Mouse (Mus musculus) cerebellum, adult 11 months (tissue): ENCODE measurements around the gene Atxn2.
"Not testable (repeated sequence)": the region's sequence is repeated elsewhere in the genome, so short reads cannot be mapped to it uniquely, and the experiment has no call there.

Source experiments
- DNase-seq: peaks from one replicate; pipeline ENCODE4 v3.0.0; 2022

Atxn2 gene

DNA sequence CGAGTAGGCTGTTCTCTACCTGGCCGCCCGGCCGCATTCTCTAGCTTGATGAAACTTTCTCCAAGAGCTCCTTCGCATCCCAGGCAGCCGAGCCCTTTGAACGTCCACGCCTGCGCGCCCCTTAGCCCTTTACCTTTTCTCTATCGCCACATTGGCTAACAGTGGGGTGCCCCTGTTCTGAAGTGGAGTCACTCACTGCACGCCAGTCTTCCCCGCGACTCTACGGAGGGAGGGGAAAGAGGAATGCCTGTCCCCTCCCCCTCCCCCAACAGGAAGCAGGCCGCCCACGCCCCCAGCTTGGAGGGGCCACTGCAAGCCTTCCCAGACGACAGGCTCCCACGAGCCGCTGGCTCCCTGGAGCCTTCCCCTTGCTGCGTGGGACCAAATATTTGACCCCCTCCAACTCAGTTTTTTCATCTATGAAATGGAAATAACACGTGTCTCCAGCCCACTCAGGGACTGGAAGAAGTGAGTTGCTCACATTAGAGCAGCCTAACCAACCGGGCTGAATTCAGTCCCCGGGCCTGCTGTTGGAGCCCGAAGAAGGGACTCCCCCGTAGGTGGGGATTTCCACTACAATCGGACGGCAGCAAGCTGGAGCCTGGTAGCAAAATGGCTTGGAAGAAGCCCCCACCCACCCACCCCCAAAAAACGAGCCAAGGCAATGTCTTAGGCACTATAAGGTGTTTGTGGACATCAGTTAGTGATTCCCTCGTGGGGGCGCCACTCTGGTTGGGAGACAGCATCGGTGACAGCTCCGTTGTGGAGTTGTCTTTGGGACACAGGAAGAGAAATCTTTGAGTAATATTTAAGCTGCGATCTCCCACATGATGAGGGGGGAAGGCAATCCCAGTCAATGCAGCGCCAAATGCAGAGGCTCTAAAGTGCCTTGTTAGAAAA is 126.6 kb downstream of the Atxn2 start, which contains the start of gene Sh2b3:
TSS of gene Sh2b3 (minus strand) at position 206 of the 900 bp plus-strand sequence.
- DNase-seq = no peak

DNA sequence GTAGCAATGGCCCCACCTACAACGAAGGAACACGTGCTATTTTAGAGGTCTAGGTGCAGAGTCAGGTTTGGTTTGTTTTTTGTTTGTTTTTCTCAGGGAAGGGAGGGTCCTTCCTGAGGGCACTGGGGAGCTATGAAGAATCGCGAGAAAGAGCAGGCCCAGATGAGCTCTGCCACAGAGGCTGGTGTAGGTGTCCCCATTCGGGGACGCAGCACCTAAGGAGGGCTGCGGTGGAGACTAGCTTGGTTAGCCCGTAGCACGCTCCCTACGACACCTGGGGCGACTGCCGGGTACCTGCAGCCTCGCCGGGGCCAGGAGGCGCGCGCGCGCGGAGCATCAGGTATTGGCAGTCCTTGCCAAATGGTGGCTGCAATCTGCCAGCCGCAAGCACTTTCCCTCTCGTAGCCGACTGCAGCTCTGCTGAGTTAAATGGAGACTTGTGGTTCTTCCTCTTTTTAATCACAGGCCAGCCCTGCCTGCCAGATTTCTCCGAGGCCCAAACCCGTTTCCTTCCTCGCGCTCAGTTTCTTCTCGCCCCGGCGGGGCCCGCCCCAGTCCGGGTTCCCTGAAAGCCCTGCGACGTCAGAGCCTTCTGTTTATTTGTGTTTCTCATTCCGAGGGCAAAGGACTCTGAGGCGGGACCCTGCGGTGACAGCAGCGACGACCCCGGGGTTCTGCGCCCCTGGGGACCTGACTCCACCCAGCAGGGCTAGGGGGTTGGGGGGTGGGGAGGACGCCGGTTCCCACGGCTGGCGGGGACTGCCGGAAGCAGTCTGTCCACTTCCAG is 127.4 kb downstream of the Atxn2 start:
- peak; percentile 62 for DNase-seq

DNA sequence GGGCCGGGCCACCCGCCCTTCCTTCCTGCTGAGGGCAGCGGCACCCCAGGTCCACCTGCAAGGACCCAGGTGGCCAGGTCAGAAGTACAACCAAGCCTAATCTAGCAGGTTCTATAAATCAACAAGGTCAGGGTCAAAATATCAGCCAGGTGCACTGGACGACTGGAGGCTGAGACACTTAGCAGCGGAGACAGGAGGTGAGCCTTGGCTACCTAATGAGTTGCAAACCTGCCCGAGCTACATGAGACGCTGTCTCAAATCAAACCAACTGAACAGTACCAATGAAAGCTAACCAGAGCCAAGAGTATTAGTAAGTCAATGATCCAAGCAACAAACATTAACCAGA is 128.0 kb downstream of the Atxn2 start:
- DNase-seq = peak; percentile 44

DNA sequence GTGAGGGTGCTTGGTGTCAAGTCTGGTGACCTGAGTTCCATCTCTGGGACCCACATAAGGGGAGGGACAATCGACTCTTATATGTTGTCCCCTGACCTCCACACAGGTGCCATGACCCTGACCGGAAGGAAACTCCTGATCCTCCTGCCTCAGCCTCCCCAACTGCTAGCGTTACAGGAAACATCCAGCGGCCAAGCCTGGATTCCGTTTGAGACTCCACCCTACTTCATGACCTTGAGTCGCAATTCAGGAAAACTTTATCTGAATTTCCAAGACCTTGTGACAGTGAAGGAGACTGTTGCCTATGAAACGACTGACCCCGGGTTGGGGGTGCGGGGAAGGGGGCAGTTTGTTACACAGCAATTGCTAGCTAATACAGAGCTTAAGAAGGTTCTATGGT is 130.4 kb downstream of the Atxn2 start:
- no peak for DNase-seq

DNA sequence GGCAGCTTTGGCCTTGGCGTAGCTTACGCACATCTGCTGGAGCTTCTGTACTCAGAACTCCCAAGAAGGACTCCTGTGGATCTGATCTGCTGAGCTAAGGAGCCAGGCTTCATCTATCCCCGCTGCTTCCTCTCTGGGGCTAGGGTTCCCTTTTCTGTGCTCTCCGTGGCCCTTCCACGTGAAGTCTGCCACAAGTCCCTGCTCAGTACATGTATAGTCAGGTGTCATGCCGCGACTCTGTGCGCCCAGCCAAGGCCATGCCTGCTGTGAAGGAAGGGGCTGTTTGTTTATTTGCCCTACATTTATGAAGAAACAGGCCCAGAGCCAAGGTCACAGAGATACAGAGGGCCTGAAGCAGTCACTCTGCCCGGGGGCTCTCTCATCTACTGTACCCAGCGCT is 130.8 kb downstream of the Atxn2 start:
- DNase-seq = peak; percentile 28

DNA sequence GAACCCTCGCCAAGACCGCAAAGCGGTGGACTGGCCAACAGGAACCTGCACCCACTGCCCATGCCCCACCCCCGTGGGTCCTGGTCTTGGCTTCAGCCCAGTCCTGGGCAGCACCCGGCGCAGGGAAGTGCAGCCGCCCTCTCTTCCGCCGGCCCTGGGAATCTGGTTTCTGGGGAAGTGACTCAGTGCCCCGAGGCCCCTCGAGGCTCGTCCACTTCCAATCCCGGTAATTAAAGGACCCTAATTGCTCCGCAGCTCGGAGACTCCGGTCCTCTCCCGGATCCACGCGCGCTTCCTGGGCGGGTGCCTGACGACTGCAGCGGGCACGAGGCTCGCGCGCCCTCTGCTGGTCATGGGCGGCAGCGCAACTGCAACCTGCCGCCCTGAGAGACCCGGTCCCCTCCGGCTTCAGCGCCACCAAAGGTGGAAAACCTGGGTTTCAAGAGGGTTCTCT is 131.6 kb downstream of the Atxn2 start:
- peak; percentile 89 for DNase-seq

DNA sequence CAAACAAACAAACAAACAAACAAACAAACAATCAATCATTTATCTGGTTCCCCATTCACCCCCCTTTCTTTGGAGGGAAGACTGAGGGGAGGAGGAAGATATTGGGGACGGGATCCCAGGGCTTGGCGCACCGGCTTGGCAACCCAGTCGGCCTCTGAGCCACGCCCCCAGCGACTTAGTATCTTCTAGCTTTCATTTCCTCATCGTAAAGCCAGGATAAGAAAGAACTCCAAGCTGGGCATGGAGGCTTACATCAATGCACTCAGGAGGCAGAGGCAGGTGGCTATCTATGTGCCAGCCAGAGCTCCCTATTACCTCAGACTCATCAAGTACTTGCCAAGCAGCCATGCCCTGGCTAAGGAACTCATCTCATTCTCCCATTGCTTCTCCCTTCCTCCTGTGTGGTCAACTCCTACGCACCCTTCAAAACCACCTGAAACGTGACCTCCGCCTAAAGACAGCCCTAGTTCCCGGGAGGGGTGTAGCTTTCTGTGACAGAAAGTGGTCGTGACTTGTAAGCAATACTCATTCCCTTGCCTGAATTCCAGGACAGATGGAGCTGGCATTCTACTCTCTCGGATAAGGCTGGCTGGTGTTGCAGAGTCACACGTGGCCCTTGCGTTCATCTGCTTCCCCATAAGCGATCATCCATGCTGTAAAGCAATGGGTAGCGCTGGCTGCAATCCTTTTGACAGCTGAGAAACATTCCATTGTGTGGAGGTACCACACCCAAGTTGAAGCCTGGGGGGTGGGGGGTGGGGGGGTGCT is 132.2 kb downstream of the Atxn2 start:
- no peak for DNase-seq

DNA sequence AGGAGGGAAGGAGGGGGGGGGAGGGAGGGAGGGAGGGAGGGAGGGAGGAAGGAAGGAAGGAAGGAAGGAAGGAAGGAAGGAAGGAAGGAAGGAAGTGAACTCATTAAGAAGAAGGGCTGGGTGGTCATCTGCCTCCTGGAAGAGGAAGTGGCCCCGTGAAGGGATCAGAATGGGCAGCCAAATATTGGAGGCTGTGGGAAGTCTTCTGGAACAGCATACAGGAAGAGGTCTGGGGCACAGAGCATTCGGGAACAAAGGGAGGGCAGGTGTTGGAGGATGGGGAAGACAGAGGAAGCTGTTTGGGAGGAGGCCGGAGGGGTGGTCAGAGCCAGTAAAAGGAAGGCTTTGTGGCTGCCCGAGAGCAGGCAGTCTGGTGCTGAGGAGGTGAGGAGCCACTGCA is 134.2 kb downstream of the Atxn2 start:
- DNase-seq = no peak

DNA sequence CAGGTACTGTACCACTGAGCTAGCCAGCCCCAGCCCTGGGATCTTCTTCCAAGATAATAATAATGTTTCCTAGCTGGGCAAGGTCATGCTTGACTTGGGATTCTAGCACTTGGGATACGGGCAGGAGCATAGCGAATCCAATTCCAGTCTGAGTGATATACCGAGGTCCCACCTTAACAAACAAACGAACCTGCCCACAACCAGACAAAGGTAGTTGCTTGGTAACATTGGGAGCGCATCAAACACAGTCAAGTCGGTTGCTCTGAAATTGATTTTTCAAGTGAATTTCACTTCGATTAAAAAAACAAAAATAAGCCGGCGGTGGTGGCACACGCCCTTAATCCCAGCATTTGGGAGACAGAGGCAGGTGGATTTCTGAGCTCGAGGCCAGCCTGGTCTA is 135.2 kb downstream of the Atxn2 start:
- no peak for DNase-seq

DNA sequence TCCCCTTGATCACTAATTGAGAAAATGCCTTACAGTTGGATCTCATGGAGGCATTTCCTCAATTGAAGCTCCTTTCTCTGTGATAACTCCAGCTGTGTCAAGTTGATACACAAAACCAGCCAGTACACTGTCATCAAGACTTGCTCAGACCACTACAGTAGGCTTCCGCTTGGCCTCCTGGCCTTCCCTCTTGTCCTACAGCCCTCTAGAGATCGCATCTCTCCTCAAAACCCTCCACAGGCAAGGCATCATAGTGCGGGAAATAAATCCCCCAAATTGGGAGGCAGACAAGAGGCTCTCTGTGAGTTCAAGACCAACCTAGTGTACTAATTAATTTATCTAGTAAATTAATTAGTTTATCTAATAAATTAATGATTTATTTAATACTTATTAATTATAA is 136.1 kb downstream of the Atxn2 start:
- not testable (repeated sequence) for DNase-seq

DNA sequence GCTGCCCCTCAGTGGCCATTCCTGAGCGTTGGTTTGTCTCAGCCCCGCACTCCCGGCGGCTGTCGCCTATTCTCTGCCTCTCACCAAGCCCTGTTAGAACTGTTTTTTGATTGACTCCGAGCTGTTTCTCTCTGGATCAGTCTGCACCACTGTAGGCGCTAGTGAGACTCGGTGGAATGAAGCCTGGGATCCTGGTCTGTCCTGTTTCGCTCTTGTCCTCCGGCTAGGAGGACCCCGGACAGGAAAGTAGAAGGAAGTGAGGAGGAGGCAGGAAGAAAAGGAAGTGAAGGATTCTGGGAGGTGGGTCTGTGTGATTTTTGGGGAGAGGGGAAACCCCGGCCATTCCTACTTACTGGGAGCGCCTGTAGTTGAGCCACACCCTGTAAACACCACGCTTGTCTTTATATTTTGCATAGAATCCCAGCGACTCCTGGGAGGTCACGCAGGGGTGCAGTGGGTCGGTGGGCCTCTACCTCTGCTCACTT is 136.9 kb downstream of the Atxn2 start:
- DNase-seq = no peak

DNA sequence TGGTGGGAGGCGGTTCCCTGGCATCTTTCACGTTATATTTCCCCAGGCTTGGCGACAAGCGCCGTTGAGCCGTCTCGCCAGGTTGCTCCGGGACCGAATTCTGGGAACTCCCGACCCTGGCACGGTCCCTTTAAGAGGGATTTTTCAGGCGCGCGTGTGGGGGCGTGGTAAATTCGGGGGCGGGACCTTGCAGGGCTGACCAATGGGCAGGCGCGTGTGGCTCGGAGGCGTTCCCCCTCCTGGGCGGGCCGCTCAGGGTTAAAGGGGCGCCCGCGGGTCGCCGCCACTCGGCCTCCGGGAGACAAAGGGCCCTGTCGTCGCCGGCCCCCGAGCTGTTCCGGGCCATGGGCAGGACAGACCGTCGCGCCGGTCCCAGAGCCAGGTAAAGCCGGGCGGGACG is 137.6 kb downstream of the Atxn2 start, which contains the start of gene Pheta1:
TSS of gene Pheta1 (plus strand) at position 242 of the 400 bp plus-strand sequence.
- DNase-seq = peak; percentile 90

DNA sequence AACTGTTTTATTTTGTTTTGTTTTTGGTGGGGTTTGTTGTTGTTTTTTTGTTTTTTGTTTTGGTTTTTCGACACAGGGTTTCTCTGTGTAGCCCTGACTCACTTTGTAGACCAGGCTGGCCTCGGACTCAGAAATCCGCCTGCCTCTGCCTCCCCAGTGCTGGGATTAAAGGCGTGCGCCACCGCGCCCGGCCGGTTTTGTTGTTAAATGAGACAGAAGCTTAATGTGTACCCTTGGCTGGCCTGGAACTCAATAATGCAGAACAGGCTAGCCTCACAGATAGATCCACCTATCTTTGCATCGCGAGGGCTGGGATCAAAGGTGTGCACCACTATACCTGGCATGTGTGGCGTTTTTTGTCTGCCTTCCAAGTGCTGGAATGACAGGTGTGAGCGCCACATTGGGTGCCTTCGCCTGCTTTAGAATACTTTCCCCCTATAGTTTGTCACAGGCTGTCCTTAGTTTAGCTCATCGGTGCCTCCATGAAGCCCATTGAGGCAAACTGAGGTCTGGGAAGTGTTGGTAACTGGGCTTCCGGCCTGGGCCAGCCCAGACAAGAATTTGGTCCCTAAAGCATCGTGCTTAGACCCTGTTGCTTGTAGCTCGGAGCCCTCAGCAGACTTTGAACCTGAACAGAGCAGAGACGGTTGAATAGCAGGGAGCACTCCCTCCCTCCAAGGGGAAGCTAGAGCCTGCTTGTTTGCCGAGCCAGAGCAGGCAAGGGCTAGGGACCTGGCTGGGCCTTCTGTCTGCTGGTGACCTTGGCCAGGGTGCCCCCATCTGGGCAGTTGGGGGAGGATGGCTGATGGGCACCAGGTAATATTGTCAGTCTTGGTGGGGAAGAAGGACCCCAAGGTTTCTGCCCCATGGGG is 138.6 kb downstream of the Atxn2 start:
- DNase-seq = peak; percentile 45

DNA sequence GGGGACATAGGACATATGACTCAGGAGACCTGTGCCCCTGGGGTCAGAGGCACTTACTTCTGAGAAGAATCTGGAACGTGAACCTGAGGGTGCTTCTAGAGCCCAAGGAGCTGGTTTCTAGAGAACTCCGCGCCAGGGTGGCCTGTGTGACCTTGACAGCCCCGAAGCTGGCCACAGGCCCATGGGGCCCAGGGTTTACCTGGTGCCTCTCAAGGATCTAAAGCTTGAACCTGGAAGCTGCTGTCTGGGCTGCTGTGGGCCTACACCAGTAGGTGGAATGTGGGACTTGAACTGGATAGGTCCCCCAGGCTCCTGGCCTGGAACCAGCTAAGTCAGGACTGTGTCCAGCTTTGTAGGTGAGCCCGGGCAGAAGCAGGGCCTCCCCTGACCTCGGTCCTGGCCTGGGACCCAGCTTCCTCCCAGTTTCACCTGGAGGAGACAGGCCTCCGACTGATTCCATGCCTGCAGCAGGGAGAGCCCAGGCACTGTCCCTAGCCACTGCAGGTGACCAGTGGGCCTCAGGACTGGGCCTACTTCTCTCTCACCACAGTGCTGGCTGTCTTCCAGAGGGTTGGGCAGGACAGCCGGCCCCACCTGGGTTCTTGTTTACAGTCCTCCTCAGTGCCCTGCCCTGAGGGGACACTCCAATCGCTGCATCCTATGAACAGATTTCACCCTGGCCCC is 142.4 kb downstream of the Atxn2 start:
- peak; percentile 44 for DNase-seq

DNA sequence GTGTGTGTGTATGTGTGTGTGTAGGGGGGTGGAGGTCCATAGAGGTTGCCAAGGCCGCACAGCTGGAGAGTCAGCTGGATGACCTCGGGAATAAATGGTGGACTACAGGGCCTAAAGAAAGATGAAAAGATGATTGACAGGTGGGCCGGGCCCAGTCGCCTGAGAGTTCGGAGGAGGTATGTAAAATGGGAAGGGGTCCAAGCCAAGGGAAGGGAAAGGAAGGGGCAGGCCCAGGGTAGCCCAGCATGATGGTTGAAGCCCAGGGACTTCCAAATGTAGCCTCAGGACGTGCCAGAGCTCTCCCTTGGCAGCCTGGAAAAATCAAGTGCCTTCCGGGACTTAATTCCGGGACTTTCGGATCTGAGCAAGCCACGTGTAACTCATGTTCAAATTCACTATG is 143.6 kb downstream of the Atxn2 start:
- no peak for DNase-seq

DNA sequence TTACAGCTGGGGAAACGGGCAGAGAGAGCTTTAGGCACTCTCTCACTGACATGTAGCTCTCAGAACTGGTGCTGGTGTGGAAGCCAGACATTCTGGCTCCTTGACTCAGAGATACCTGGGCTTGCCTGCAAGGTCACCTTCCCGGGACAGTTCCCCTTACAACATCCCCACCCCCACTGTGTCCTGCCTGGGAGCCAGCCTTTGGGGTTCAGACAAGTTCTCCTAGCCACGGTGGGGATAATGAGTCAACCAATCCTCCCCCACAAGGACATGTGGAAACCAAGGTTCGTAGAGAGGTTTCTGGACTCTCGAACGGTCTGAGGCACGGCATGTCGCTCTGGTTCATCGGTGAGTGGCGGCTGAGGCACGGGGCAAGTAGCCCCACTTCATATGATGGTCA is 145.6 kb downstream of the Atxn2 start:
- DNase-seq = no peak

DNA sequence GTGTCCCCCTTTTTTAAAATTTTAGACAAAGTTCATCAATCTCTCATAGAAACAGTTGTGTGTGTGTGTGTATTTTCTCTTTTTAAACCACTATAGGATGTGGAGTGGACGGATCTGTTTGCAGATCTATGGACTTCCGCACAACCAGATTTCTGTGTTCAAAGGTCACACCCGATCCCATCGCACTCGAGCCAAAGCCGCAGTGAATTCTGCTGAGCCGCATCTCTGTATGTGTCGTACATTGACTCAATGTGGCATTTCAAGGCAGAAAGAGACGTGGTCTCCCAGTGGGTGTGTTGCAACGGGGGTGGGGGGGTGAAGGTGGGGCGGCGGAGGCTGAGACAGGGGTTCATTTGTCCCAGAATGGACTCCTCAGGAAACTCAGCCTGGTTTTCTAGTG is 147.3 kb downstream of the Atxn2 start:
- DNase-seq = no peak

DNA sequence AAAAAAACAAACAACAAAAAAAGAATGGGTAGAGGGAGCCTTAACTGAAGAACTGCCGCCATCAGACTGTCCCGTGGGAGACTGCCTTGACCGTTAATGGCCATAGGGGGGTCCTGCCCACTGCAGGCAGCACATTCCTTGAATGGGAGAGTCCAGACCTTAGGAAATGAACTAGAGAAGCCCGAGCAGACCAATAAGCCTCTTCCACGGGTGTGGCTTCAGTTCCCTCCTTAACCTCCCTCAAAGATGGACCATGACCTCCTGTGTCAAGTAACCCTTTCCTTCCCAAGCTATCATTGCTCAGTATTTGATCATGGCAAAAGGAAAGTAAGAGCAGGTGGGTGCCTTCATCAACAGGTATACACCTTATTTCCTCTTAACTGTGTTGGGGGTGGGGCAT is 150.8 kb downstream of the Atxn2 start:
- no peak for DNase-seq

DNA sequence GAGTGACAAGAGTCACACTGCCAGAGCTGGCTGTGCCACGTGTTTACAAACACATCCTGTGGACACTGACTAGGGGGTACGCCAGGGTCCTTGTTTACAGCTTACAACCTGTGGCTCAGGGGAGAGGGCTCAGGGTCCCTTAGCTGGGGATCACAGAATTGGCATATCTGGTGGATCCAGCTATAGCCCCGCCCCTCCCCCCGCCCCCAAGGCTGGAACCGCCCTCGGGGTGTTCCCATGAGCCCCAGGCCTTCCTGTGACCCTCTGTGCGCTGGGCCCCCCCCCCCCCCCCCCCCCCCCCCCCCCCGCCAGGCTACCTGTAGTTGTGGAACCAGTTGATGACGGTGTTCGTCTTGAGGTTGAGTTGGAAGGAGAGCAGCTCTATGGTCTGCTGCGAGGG is 153.2 kb downstream of the Atxn2 start:
- no peak for DNase-seq
